Mouse (Mus musculus) thymus, adult 2 months (tissue): Measurements from ENCODE around the gene Rap1b.

Source experiments
- CTCF ChIP-seq: fragments of 200-500 bp; IDR thresholded peaks from 2 replicates; pipeline ENCODE4 v1.5.1; 2012; ENCODE audit warnings: mild to moderate bottlenecking, control low read depth, low read length, moderate library complexity, borderline replicate concordance; ENCODE audit not compliant: control insufficient read depth, poor library complexity, insufficient read depth; ENCODE audit errors: extremely low read depth
- POLR2A ChIP-seq: fragments of 200-500 bp; IDR thresholded peaks from 2 replicates; pipeline ENCODE4 v1.6.1; 2012; ENCODE audit warnings: mild to moderate bottlenecking, low read length, control low read depth, moderate library complexity; ENCODE audit not compliant: control insufficient read depth, poor library complexity, insufficient read depth; ENCODE audit errors: extremely low read depth

DNA sequence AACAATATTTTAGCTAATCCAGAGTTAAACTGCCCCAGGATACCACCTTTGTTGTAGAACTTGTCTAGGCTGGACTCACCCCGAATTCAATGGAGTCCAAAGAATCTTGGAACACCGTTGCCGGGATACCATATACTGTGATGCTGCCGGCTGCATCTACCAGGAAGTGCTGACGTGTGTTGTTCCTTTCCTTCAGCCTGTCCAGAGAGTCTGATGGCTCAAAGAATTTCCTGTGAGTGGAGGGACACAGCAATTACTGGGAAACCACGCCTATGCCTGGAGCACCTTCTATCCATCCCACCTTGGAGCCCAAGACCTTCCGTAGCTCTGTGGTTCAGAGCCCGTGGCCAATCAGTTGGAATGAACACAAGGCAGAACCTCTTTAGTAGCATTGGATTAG is 20.8 kb upstream of the Rap1b start:
- no peak for TF ChIP-seq CTCF
- no peak for TF ChIP-seq POLR2A
